Mouse (Mus musculus) gonadal fat pad, adult 2 months (tissue): ENCODE results near the gene Tars2. TPM values are rescaled to one million over a fixed set of nuclear protein-coding genes. Genes with fewer than 3 reads are reported as not detected.
"Not testable (repeated sequence)": the region's sequence is repeated elsewhere in the genome, so short reads cannot be mapped to it uniquely, and the experiment has no call there.

Experiments used
- DNase-seq: peaks from one replicate; pipeline ENCODE4 v3.0.0-alpha.2; 2012; ENCODE audit warnings: low read depth
- polyA plus RNA-seq: library from polyadenylated mRNA; depleted of rRNA; stranded (reverse); fragments of >200 nt; gene quantifications from 2 replicates; pipeline ENCODE4 v1.2.3, GENCODE M21; 2012; rRNA removed

Gene Tars2
- 25.2 and 31.4 TPM in 2 replicates for polyA plus RNA-seq

- no peak for DNase-seq
These were observed at the start of gene Tars2 for GRCm38 (mm10) chr3:95760106-95760505. Gene Tars2, minus strand, starts transcription at chr3:95760206.

GRCm38 (mm10) chr3:95808384-95808783 is 48.4 kb upstream of the Tars2 start:
- DNase-seq = no peak

GRCm38 (mm10) chr3:95807630-95808029 is 47.6 kb upstream of the Tars2 start:
- DNase-seq = not testable (repeated sequence)

GRCm38 (mm10) chr3:95806677-95807076 is 46.7 kb upstream of the Tars2 start:
- no peak for DNase-seq

GRCm38 (mm10) chr3:95803851-95804250 is 43.8 kb upstream of the Tars2 start:
- DNase-seq = no peak

- no peak for DNase-seq
These were observed 38.8 kb upstream of the Tars2 start for GRCm38 (mm10) chr3:95798756-95799155.

- DNase-seq = no peak
These were observed 34.3 kb upstream of the Tars2 start for GRCm38 (mm10) chr3:95794299-95794698.

GRCm38 (mm10) chr3:95793662-95794061 is 33.7 kb upstream of the Tars2 start:
- DNase-seq = no peak

GRCm38 (mm10) chr3:95785501-95785900 is 25.5 kb upstream of the Tars2 start:
- no peak for DNase-seq

GRCm38 (mm10) chr3:95771985-95772384 is 12.0 kb upstream of the Tars2 start:
- no peak for DNase-seq

- DNase-seq = no peak
These were observed 5.5 kb upstream of the Tars2 start for GRCm38 (mm10) chr3:95765534-95765933.

- no peak for DNase-seq
These were observed 3.8 kb upstream of the Tars2 start for GRCm38 (mm10) chr3:95763811-95764210.

- DNase-seq = no peak
These were observed 3.0 kb upstream of the Tars2 start for GRCm38 (mm10) chr3:95762961-95763360.

- DNase-seq = no peak
These were observed 1.8 kb upstream of the Tars2 start for GRCm38 (mm10) chr3:95761771-95762170.

- no peak for DNase-seq
These were observed 650 bp upstream of the Tars2 start for GRCm38 (mm10) chr3:95760656-95761055.

- no peak for DNase-seq
These were observed 1.4 kb downstream of the Tars2 start for GRCm38 (mm10) chr3:95758467-95759218.

GRCm38 (mm10) chr3:95756808-95757207 is 3.2 kb downstream of the Tars2 start:
- peak; percentile 77 for DNase-seq

GRCm38 (mm10) chr3:95754345-95755206 is 5.4 kb downstream of the Tars2 start:
- DNase-seq = peak; percentile 56

- no peak for DNase-seq
These were observed 7.1 kb downstream of the Tars2 start for GRCm38 (mm10) chr3:95752935-95753334.

GRCm38 (mm10) chr3:95740406-95740805 is 19.6 kb downstream of the Tars2 start:
- DNase-seq = no peak

GRCm38 (mm10) chr3:95739353-95740104 is 20.5 kb downstream of the Tars2 start, which contains the start of gene Ecm1:
Gene Ecm1, minus strand, starts transcription at chr3:95739569.
- DNase-seq = no peak

- DNase-seq = no peak
These were observed 24.8 kb downstream of the Tars2 start for GRCm38 (mm10) chr3:95735071-95735670.
